Mouse (Mus musculus) brain, embryonic 14.5 days (tissue): ENCODE data around the gene Kcnj8.

ENCODE experiments used
- CTCF ChIP-seq: fragments of 200-500 bp; IDR thresholded peaks from 2 replicates; pipeline ENCODE4 v1.5.1; 2012; ENCODE audit warnings: inconsistent platforms, mild to moderate bottlenecking, moderate library complexity, borderline replicate concordance; ENCODE audit not compliant: insufficient read depth, insufficient read length; ENCODE audit errors: extremely low read depth
- POLR2A ChIP-seq: fragments of 200-500 bp; IDR thresholded peaks from 2 replicates; pipeline ENCODE4 v1.6.1; 2012; ENCODE audit warnings: mild to moderate bottlenecking, inconsistent platforms, borderline replicate concordance; ENCODE audit not compliant: poor library complexity, insufficient read depth, insufficient read length, severe bottlenecking; ENCODE audit errors: extremely low read depth

- TF ChIP-seq CTCF (no peak), POLR2A (no peak)
Observed at GRCm38 (mm10) chr6:142558772-142559679, 12.4 kb downstream of the Kcnj8 start.
